Mouse (Mus musculus) adrenal gland, adult 2 months (tissue): ENCODE results near the gene Gm12169. TPM values are rescaled to one million over a fixed set of nuclear protein-coding genes. Genes with fewer than 3 reads are reported as not detected.
"Not testable (repeated sequence)": the region's sequence is repeated elsewhere in the genome, so short reads cannot be mapped to it uniquely, and the experiment has no call there.

Source experiments
- DNase-seq: peaks from one replicate; pipeline ENCODE4 v3.0.0; 2021
- long read RNA-seq: library from polyadenylated mRNA; stranded (forward); transcript quantifications from one replicate; pipeline ENCODE4 v2.0.0, GENCODE M21; 2021
- polyA plus RNA-seq: library from polyadenylated mRNA; depleted of rRNA; stranded (reverse); fragments of >200 nt; gene quantifications from 2 replicates; pipeline ENCODE4 v1.2.3, GENCODE M21; 2012; rRNA removed
- total RNA-seq, 2 experiments: library from RNA; stranded (reverse); gene quantifications; 2 replicates each; pipeline ENCODE4 v1.2.3; 2021

Gm12169 gene
- total RNA-seq: not detected
- polyA plus RNA-seq: not detected in 2 replicates
- long read RNA-seq: 0 reads

GRCm38 (mm10) chr11:46523912-46524311 lies at the start of gene Gm12169:
TSS of gene Gm12169 (plus strand) at chr11:46524212.
- no peak for DNase-seq

GRCm38 (mm10) chr11:46474220-46474619 lies 49.8 kb upstream of the Gm12169 start:
- DNase-seq: no peak

DNA sequence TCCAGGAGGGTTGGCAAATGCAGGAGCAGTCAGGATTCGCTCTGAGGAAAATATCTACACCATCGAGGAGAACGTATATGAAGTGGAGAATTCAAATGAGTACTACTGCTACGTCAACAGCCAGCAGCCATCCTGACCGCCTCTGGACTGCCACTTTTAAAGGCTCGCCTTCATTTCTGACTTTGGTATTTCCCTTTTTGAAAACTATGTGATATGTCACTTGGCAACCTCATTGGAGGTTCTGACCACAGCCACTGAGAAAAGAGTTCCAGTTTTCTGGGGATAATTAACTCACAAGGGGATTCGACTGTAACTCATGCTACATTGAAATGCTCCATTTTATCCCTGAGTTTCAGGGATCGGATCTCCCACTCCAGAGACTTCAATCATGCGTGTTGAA lies 44.7 kb upstream of the Gm12169 start:
- DNase-seq: no peak

GRCm38 (mm10) chr11:46480517-46480916 lies 43.5 kb upstream of the Gm12169 start:
- no peak for DNase-seq

GRCm38 (mm10) chr11:46488231-46488630 lies 35.8 kb upstream of the Gm12169 start:
- DNase-seq: no peak

GRCm38 (mm10) chr11:46488650-46489049 lies 35.4 kb upstream of the Gm12169 start:
- no peak for DNase-seq

GRCm38 (mm10) chr11:46507146-46507545 lies 16.9 kb upstream of the Gm12169 start:
- no peak for DNase-seq

GRCm38 (mm10) chr11:46509900-46510299 lies 14.1 kb upstream of the Gm12169 start:
- no peak for DNase-seq

DNA sequence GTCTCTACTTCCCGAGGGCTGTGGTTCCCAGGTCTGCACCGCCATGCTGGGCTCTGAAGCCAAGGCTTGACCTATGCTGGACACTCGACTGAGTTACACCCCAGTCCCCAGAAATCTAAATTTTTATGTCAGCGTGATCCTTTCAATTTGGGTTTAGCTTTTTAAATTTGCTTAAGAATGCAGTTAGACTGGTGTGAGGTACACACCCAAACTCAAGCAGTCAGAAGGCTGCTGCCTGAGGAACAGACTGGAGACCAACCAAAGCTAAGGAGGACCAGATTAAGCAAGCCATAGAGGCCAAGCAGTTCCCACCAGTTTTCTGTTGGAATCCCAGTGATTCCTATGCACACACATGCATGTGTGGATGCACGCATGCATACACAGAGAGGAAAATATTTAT lies 2.7 kb upstream of the Gm12169 start:
- not testable (repeated sequence) for DNase-seq

GRCm38 (mm10) chr11:46522719-46523118 lies 1.3 kb upstream of the Gm12169 start:
- DNase-seq: peak; percentile 3

- no peak for DNase-seq
Measured at GRCm38 (mm10) chr11:46530149-46530548, 6.1 kb downstream of the Gm12169 start.

GRCm38 (mm10) chr11:46536978-46537377 lies 13.0 kb downstream of the Gm12169 start:
- no peak for DNase-seq

- no peak for DNase-seq
Measured at GRCm38 (mm10) chr11:46543530-46543929, 19.5 kb downstream of the Gm12169 start.

DNA sequence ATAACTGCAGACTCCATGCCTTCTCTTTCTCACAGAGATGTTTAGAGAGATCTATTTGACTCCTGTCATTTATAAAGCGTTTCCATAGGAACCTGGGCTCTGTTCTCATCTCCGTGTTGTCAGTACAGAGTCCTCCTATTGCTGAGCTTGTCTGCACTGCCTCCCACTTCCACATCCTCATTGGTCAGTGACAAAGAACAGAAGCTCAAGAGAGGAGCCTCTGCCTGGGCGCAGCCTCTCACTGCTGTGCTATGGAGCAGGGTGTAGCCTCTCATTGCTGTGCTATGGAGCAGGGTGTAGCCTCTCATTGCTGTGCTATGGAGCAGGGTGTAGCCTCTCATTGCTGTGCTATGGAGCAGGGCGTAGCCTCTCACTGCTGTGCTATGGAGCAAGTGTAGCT lies 25.7 kb downstream of the Gm12169 start:
- DNase-seq: no peak

- no peak for DNase-seq
Measured at GRCm38 (mm10) chr11:46552741-46553140, 28.7 kb downstream of the Gm12169 start.

- DNase-seq: no peak
Measured at GRCm38 (mm10) chr11:46561096-46561495, 37.1 kb downstream of the Gm12169 start.

DNA sequence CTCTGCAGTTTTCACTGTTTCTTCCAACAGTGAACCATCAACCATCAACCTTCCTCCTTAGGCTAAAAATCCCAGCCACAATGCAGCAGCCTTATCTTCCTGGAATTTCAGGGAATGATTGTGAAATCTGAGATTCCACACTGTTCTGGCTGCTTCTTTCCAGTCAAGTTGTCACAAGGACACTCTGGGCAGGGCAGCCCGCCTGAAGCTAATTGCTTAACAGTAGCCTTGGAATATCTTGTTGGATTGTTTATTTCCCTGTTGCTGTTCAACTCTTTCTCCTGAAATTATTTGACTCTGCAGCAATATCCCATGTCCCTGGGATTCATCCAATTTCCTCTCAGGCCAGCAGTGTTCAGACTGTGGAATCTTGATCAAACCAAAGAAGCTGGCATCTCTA lies 40.7 kb downstream of the Gm12169 start:
- peak; percentile 61 for DNase-seq

GRCm38 (mm10) chr11:46565967-46566366 lies 42.0 kb downstream of the Gm12169 start:
- no peak for DNase-seq

GRCm38 (mm10) chr11:46569107-46569506 lies 45.1 kb downstream of the Gm12169 start:
- no peak for DNase-seq

DNA sequence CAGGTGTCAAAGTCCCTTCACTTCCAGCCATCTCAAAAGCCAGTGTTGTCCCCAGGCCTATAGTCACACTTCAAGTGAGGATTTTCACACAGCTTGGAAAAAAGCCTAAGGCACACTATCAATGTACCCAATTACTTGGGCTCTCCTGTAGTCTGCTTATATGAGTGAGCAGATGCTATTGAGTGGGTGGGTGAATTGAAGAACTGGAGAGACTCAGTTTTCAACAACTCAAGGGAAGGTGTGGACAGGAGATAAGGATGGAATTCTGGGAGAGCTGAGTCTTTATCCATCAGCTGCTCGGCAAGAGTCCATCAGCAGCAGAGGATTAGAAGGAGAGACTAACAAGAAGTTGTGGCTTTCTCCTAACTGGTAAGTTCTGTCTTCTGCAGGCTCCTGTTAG lies 47.3 kb downstream of the Gm12169 start, which contains the start of gene BC053393:
BC053393 (plus strand) TSS at position 210 of the 400 bp plus-strand sequence.
- no peak for DNase-seq

GRCm38 (mm10) chr11:46578771-46579281 lies 54.8 kb downstream of the Gm12169 start:
- DNase-seq: peak; percentile 84

GRCm38 (mm10) chr11:46580428-46580827 lies 56.4 kb downstream of the Gm12169 start:
- no peak for DNase-seq

GRCm38 (mm10) chr11:46582741-46583140 lies 58.7 kb downstream of the Gm12169 start:
- DNase-seq: no peak
